Mouse (Mus musculus): ENCODE data around the gene Tet3.

- TF ChIP-seq EP300 (IDR thresholded peaks at IDR 0.05) (no peak), CTCF (IDR thresholded peaks at IDR 0.05) (no peak)
These were observed 55.4 kb downstream of the Tet3 start for GRCm38 (mm10) chr6:83403481-83403880.
